Mouse (Mus musculus): ENCODE measurements at regions not wholly inside any gene's neighbourhood (a gene's known extent, or its start where the extent isn't known, plus 50 kb on each side); places are given as distances from the start of the nearest gene placed in this dataset.

DNA sequence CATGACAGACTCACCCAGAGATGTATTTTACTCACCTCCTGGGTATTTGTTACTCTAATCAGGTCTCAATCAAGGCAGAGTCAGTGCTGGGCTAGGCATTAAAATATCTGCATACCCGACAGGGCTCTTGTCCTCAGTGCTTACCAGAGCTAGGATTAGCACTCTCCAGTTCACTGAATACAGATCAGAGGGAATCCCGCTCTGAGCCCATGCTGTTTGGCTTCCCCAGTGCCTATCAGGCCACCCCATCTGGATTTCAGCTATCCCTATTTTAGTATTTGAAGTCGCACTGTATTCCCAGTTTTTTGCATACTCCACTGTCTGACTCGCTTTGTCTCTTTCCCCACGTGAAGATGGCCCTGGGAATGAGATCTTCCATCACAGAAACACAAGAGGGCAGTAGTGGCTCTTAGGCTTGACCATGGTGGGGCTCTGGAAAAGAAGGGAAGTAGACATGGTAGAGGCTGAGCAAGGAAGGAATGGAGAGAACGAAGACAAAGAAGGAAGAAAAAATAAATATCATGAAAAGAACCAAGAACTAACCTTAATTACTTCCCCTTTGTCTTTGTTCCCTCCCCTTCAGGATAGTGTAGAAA is 264.1 kb downstream of the Rnf152 start:
- TF ChIP-seq POLR2A (IDR thresholded peaks at IDR 0.05; ENCODE audit: borderline replicate concordance, insufficient read depth, low read length) (no peak), CTCF (IDR thresholded peaks at IDR 0.05; ENCODE audit: borderline replicate concordance, insufficient read depth, low read depth, low read length) (peak; percentile 48; the same call in 1 of the 2 replicates)

Data from cerebellum, adult 2 months (tissue).